Mouse (Mus musculus): Measurements from ENCODE around the gene Itih3. TPM values are rescaled to one million over a fixed set of nuclear protein-coding genes. Genes with fewer than 3 reads are reported as not detected.

Gene Itih3
- polyA plus RNA-seq, 1 experiment from 2014 or later, result 2.5 TPM

- ATAC-seq (ENCODE audit: low FRiP score), result no peak
- peaks cover 10% of the 10 kb centered on the region for H3K36me3 ChIP-seq (replicated peaks; ENCODE audit: control insufficient read depth, insufficient read depth)
- WGBS, result 84% methylated on average over 17 of the region's 17 CpGs
Observed at GRCm38 (mm10) chr14:30880811-30881717, 42.5 kb downstream of the Itih3 start.

GRCm38 (mm10) chr14:30880251-30880650, 43.3 kb downstream of the Itih3 start:
- Histone ChIP-seq H3K27ac (no peak overlapping the region), H3K4me3 (replicated peaks; ENCODE audit: low read length) (no peak overlapping the region), H3K4me1 (replicated peaks; ENCODE audit: control insufficient read depth, insufficient read depth, low read length) (no peaks in the 10 kb centered on the region), H3K36me3 (replicated peaks; ENCODE audit: control insufficient read depth, insufficient read depth) (peaks cover 18% of the 10 kb centered on the region), H3K27me3 (ENCODE audit: control insufficient read depth, insufficient read depth, low read length) (no peaks in the 10 kb centered on the region), H3K4me2 (replicated peaks) (no peak overlapping the region), H3K9me3 (ENCODE audit: control insufficient read depth, low read length) (no peaks in the 10 kb centered on the region), H3K9ac (no peak overlapping the region)
- WGBS, result 77% methylated on average over 8 of the region's 8 CpGs
- no peak for DNase-seq (ENCODE audit: low spot score)
- ATAC-seq (ENCODE audit: low FRiP score), result no peak

More at GRCm38 (mm10) chr14:30880811-30881717, 42.5 kb downstream of the Itih3 start:
- H3K27ac ChIP-seq, result no peak overlapping the region
- no peaks in the 10 kb centered on the region for H3K4me1 ChIP-seq (replicated peaks; ENCODE audit: control insufficient read depth, insufficient read depth, low read length)
- H3K27me3 ChIP-seq (ENCODE audit: control insufficient read depth, insufficient read depth, low read length), result no peaks in the 10 kb centered on the region
- no peaks in the 10 kb centered on the region for H3K9me3 ChIP-seq (ENCODE audit: control insufficient read depth, low read length)
- no peak overlapping the region for H3K9ac ChIP-seq
- H3K4me3 ChIP-seq (replicated peaks; ENCODE audit: low read length), result no peak overlapping the region
- H3K4me2 ChIP-seq (replicated peaks), result no peak overlapping the region
- no peak for DNase-seq (ENCODE audit: low spot score)

- ATAC-seq (ENCODE audit: low FRiP score), result no peak
- Histone ChIP-seq H3K4me3 (replicated peaks; ENCODE audit: low read length) (no peak overlapping the region), H3K9me3 (ENCODE audit: control insufficient read depth, low read length) (no peaks in the 10 kb centered on the region), H3K27me3 (ENCODE audit: control insufficient read depth, insufficient read depth, low read length) (no peaks in the 10 kb centered on the region), H3K4me1 (replicated peaks; ENCODE audit: control insufficient read depth, insufficient read depth, low read length) (no peaks in the 10 kb centered on the region), H3K4me2 (replicated peaks) (no peak overlapping the region), H3K36me3 (replicated peaks; ENCODE audit: control insufficient read depth, insufficient read depth) (peaks cover 18% of the 10 kb centered on the region), H3K9ac (no peak overlapping the region), H3K27ac (no peak overlapping the region)
- WGBS, result 73% methylated on average over 9 of the region's 9 CpGs
- DNase-seq (ENCODE audit: low spot score), result no peak
Observed at GRCm38 (mm10) chr14:30879794-30880193, 43.8 kb downstream of the Itih3 start.

- 73% methylated on average over 11 of the region's 11 CpGs for WGBS
- Histone ChIP-seq H3K4me1 (replicated peaks; ENCODE audit: control insufficient read depth, insufficient read depth, low read length) (no peaks in the 10 kb centered on the region), H3K4me2 (replicated peaks) (no peak within 1 kb of the TSS), H3K4me3 (replicated peaks; ENCODE audit: low read length) (no peak within 1 kb of the TSS), H3K27ac (no peak within 1 kb of the TSS), H3K9me3 (ENCODE audit: control insufficient read depth, low read length) (no peaks in the 10 kb centered on the region), H3K36me3 (replicated peaks; ENCODE audit: control insufficient read depth, insufficient read depth) (peaks cover 23% of the 10 kb centered on the region), H3K27me3 (ENCODE audit: control insufficient read depth, insufficient read depth, low read length) (no peaks in the 10 kb centered on the region), H3K9ac (no peak within 1 kb of the TSS)
- no peak for DNase-seq (ENCODE audit: low spot score)
- no peak for ATAC-seq (ENCODE audit: low FRiP score)
Observed at GRCm38 (mm10) chr14:30878958-30879571, 44.5 kb downstream of the Itih3 start, which contains the start of gene Mustn1. Gene Mustn1 (plus strand): TSS chr14:30879200.

GRCm38 (mm10) chr14:30877827-30878226, 45.7 kb downstream of the Itih3 start:
- Histone ChIP-seq H3K27me3 (ENCODE audit: control insufficient read depth, insufficient read depth, low read length) (no peaks in the 10 kb centered on the region), H3K36me3 (replicated peaks; ENCODE audit: control insufficient read depth, insufficient read depth) (peaks cover 33% of the 10 kb centered on the region), H3K9ac (no peak overlapping the region), H3K4me1 (replicated peaks; ENCODE audit: control insufficient read depth, insufficient read depth, low read length) (no peaks in the 10 kb centered on the region), H3K9me3 (ENCODE audit: control insufficient read depth, low read length) (no peaks in the 10 kb centered on the region), H3K4me2 (replicated peaks) (no peak overlapping the region), H3K4me3 (replicated peaks; ENCODE audit: low read length) (no peak overlapping the region), H3K27ac (no peak overlapping the region)
- no peak for ATAC-seq (ENCODE audit: low FRiP score)
- no peak for DNase-seq (ENCODE audit: low spot score)
- 92% methylated on average over 3 of the region's 3 CpGs for WGBS

- Histone ChIP-seq H3K9ac (no peak overlapping the region), H3K9me3 (ENCODE audit: control insufficient read depth, low read length) (no peaks in the 10 kb centered on the region), H3K4me1 (replicated peaks; ENCODE audit: control insufficient read depth, insufficient read depth, low read length) (no peaks in the 10 kb centered on the region), H3K4me2 (replicated peaks) (no peak overlapping the region), H3K36me3 (replicated peaks; ENCODE audit: control insufficient read depth, insufficient read depth) (peaks cover 37% of the 10 kb centered on the region), H3K27ac (no peak overlapping the region), H3K4me3 (replicated peaks; ENCODE audit: low read length) (no peak overlapping the region), H3K27me3 (ENCODE audit: control insufficient read depth, insufficient read depth, low read length) (no peaks in the 10 kb centered on the region)
- no peak for DNase-seq (ENCODE audit: low spot score)
- 87% methylated on average over 10 of the region's 10 CpGs for WGBS
- ATAC-seq (ENCODE audit: low FRiP score), result no peak
Observed at GRCm38 (mm10) chr14:30876451-30876850, 47.1 kb downstream of the Itih3 start.

- no peaks in the 10 kb centered on the region for H3K27me3 ChIP-seq (ENCODE audit: control insufficient read depth, insufficient read depth, low read length)
- H3K9ac ChIP-seq, result no peak overlapping the region
- no peak overlapping the region for H3K27ac ChIP-seq
- no peaks in the 10 kb centered on the region for H3K9me3 ChIP-seq (ENCODE audit: control insufficient read depth, low read length)
- H3K36me3 ChIP-seq (replicated peaks; ENCODE audit: control insufficient read depth, insufficient read depth), result peaks cover 42% of the 10 kb centered on the region
- no peak for DNase-seq (ENCODE audit: low spot score)
- WGBS, result 85% methylated on average over 9 of the region's 9 CpGs
- no peak overlapping the region for H3K4me3 ChIP-seq (replicated peaks; ENCODE audit: low read length)
- ATAC-seq (ENCODE audit: low FRiP score), result no peak
- no peak overlapping the region for H3K4me2 ChIP-seq (replicated peaks)
- H3K4me1 ChIP-seq (replicated peaks; ENCODE audit: control insufficient read depth, insufficient read depth, low read length), result no peaks in the 10 kb centered on the region
Observed at GRCm38 (mm10) chr14:30875955-30876354, 47.6 kb downstream of the Itih3 start.

GRCm38 (mm10) chr14:30875130-30875865, 48.3 kb downstream of the Itih3 start:
- Histone ChIP-seq H3K9ac (no peak overlapping the region), H3K36me3 (replicated peaks; ENCODE audit: control insufficient read depth, insufficient read depth) (peaks cover 44% of the 10 kb centered on the region), H3K9me3 (ENCODE audit: control insufficient read depth, low read length) (no peaks in the 10 kb centered on the region), H3K4me1 (replicated peaks; ENCODE audit: control insufficient read depth, insufficient read depth, low read length) (no peaks in the 10 kb centered on the region), H3K4me3 (replicated peaks; ENCODE audit: low read length) (no peak overlapping the region), H3K4me2 (replicated peaks) (no peak overlapping the region), H3K27me3 (ENCODE audit: control insufficient read depth, insufficient read depth, low read length) (no peaks in the 10 kb centered on the region), H3K27ac (no peak overlapping the region)
- 92% methylated on average over 12 of the region's 12 CpGs for WGBS
- DNase-seq (ENCODE audit: low spot score) (no peak), ATAC-seq (ENCODE audit: low FRiP score) (no peak)

- WGBS, result 84% methylated on average over 18 of the region's 18 CpGs
- DNase-seq (ENCODE audit: low spot score) (no peak), ATAC-seq (ENCODE audit: low FRiP score) (no peak)
- no peak overlapping the region for H3K27ac ChIP-seq
- H3K9ac ChIP-seq, result no peak overlapping the region
- H3K4me1 ChIP-seq (replicated peaks; ENCODE audit: control insufficient read depth, insufficient read depth, low read length), result no peaks in the 10 kb centered on the region
- H3K27me3 ChIP-seq (ENCODE audit: control insufficient read depth, insufficient read depth, low read length), result no peaks in the 10 kb centered on the region
- no peaks in the 10 kb centered on the region for H3K9me3 ChIP-seq (ENCODE audit: control insufficient read depth, low read length)
- H3K36me3 ChIP-seq (replicated peaks; ENCODE audit: control insufficient read depth, insufficient read depth), result peaks cover 44% of the 10 kb centered on the region
- H3K4me3 ChIP-seq (replicated peaks; ENCODE audit: low read length), result no peak overlapping the region
- H3K4me2 ChIP-seq (replicated peaks), result no peak overlapping the region
Observed at GRCm38 (mm10) chr14:30874095-30874700, 49.4 kb downstream of the Itih3 start.

All from hindbrain, embryonic 14.5 days (tissue).